ENCODE assay signal across 18 mouse cellular contexts in genomic region chr17:43724480-43724879, GRCm38 (mm10). TPM values are rescaled to one million over a fixed set of nuclear protein-coding genes. Genes with fewer than 3 reads are reported as not detected.
DNase-seq lines count a peak whose midpoint lies in the region; ATAC-seq and TF ChIP-seq lines count a peak whose summit lies in the region.
"Had no signal": no experiment of that assay in that cellular context is flagged by ENCODE, and none has a peak within 500 bp of the region (broad histone marks: within the 10 kb centered on the region; RNA-seq: fewer than 3 reads in every experiment).

No protein-coding gene starts in this region.

- ATAC-seq in hindbrain, postnatal 0 days: no peak
- ATAC-seq in hindbrain, embryonic 13.5 days (ENCODE audit: low FRiP score): no peak
- ATAC-seq in liver, postnatal 0 days: no peak
- ATAC-seq: intestine, embryonic 15.5 days had no signal

- no peaks in the 10 kb centered on the region for H3K27me3 ChIP-seq in hindbrain, postnatal 0 days (ENCODE audit: insufficient read depth, low read length)
- no peaks in the 10 kb centered on the region for H3K27me3 ChIP-seq in hindbrain, embryonic 13.5 days
- H3K27me3 ChIP-seq in liver, postnatal 0 days (ENCODE audit: insufficient read depth, low read length): no peaks in the 10 kb centered on the region
- no peaks in the 10 kb centered on the region for H3K27me3 ChIP-seq in ES-Bruce4 (ENCODE audit: control insufficient read depth, insufficient read depth, low read length, poor library complexity, severe bottlenecking)
- H3K27me3 ChIP-seq: CH12.LX; heart, embryonic 13.5 days; intestine, embryonic 15.5 days; limb, embryonic 15.5 days; stomach, embryonic 15.5 days had no signal

- 95% methylated on average over 2 of the region's 2 CpGs for WGBS in hindbrain, postnatal 0 days
- 97% methylated on average over 2 of the region's 2 CpGs for WGBS in hindbrain, embryonic 13.5 days
- 85% methylated on average over 2 of the region's 2 CpGs for WGBS in liver, postnatal 0 days (ENCODE audit: insufficient replicate concordance)

- no peak overlapping the region for H3K4me3 ChIP-seq in hindbrain, postnatal 0 days (ENCODE audit: low read length)
- no peak overlapping the region for H3K4me3 ChIP-seq in hindbrain, embryonic 13.5 days
- no peak overlapping the region for H3K4me3 ChIP-seq in liver, postnatal 0 days (ENCODE audit: low read depth, low read length)
- H3K4me3 ChIP-seq in ES-Bruce4 (ENCODE audit: low read depth, low read length): no peak overlapping the region
- H3K4me3 ChIP-seq: forebrain, embryonic 10.5 days; heart, embryonic 13.5 days; intestine, embryonic 15.5 days; limb, embryonic 15.5 days; stomach, embryonic 15.5 days had no signal

- DNase-seq in hindbrain, postnatal 0 days (ENCODE audit: low spot score): no peak
- no peak for DNase-seq in liver, postnatal 0 days
- DNase-seq in liver: no peak
- no peak for DNase-seq in brain, embryonic 14.5 days (ENCODE audit: low read depth)
- no peak for DNase-seq in thymus, postnatal 14 days
- DNase-seq: adrenal gland, postnatal 36 days; cerebellum, adult 2 months; kidney, postnatal 10 days; retina, postnatal 1 day had no signal

- H3K27ac ChIP-seq in hindbrain, postnatal 0 days: no peak overlapping the region
- no peak overlapping the region for H3K27ac ChIP-seq in hindbrain, embryonic 13.5 days
- no peak overlapping the region for H3K27ac ChIP-seq in liver, postnatal 0 days (ENCODE audit: low read depth)
- H3K27ac ChIP-seq in ES-Bruce4 (ENCODE audit: insufficient read depth, low read length): no peak overlapping the region
- H3K27ac ChIP-seq: forebrain, embryonic 10.5 days; heart, embryonic 13.5 days; hindbrain, embryonic 14.5 days; intestine, embryonic 15.5 days; limb, embryonic 15.5 days; stomach, embryonic 15.5 days had no signal

- TF ChIP-seq EP300 in liver, postnatal 0 days (IDR thresholded peaks at IDR 0.05; ENCODE audit: low read depth): no peak
- no peak for TF ChIP-seq EP300 in ES-Bruce4 (IDR thresholded peaks at IDR 0.05; ENCODE audit: insufficient read depth, low read depth, low read length)

- no peak overlapping the region for H3K4me2 ChIP-seq in hindbrain, postnatal 0 days (ENCODE audit: low read depth, low read length)
- no peak overlapping the region for H3K4me2 ChIP-seq in hindbrain, embryonic 13.5 days
- no peak overlapping the region for H3K4me2 ChIP-seq in liver, postnatal 0 days (ENCODE audit: low read depth, low read length)
- H3K4me2 ChIP-seq: heart, embryonic 13.5 days; hindbrain, embryonic 14.5 days; intestine, embryonic 15.5 days; limb, embryonic 15.5 days; stomach, embryonic 15.5 days had no signal

- H3K36me3 ChIP-seq in hindbrain, postnatal 0 days (ENCODE audit: insufficient read depth, low read length): no peaks in the 10 kb centered on the region
- no peaks in the 10 kb centered on the region for H3K36me3 ChIP-seq in hindbrain, embryonic 13.5 days
- peaks cover 6% of the 10 kb centered on the region; the same call in 1 of the 2 replicates for H3K36me3 ChIP-seq in liver, postnatal 0 days (replicated peaks; ENCODE audit: insufficient read depth, low read length)
- H3K36me3 ChIP-seq in ES-Bruce4 (ENCODE audit: control insufficient read depth, insufficient read depth, low read length, poor library complexity, severe bottlenecking): no peaks in the 10 kb centered on the region
- H3K36me3 ChIP-seq: intestine, embryonic 15.5 days; limb, embryonic 15.5 days; stomach, embryonic 15.5 days had no signal

- 0 out of 2 replicates have a peak, but pooled peaks have one; percentile 10 for TF ChIP-seq CTCF in hindbrain, postnatal 0 days (IDR thresholded peaks at IDR 0.05; ENCODE audit: low read depth)
- TF ChIP-seq CTCF in liver, postnatal 0 days (IDR thresholded peaks at IDR 0.05; ENCODE audit: low read depth): peak; percentile 35; the same call in 1 of the 2 replicates
- peak; percentile 19 for TF ChIP-seq CTCF in ES-Bruce4 (IDR thresholded peaks at IDR 0.05; ENCODE audit: low read depth, low read length)
- TF ChIP-seq CTCF in brain, embryonic 14.5 days (IDR thresholded peaks at IDR 0.05; ENCODE audit: borderline replicate concordance, extremely low read depth, insufficient read depth, insufficient read length): peak; percentile 23; the same call in 1 of the 2 replicates

- H3K4me1 ChIP-seq in hindbrain, postnatal 0 days (ENCODE audit: insufficient read depth, low read length): no peaks in the 10 kb centered on the region
- no peaks in the 10 kb centered on the region for H3K4me1 ChIP-seq in hindbrain, embryonic 13.5 days (replicated peaks)
- no peaks in the 10 kb centered on the region for H3K4me1 ChIP-seq in liver, postnatal 0 days (ENCODE audit: insufficient read depth)
- no peaks in the 10 kb centered on the region for H3K4me1 ChIP-seq in ES-Bruce4 (ENCODE audit: control insufficient read depth, insufficient read depth, low read length)
- H3K4me1 ChIP-seq: forebrain, embryonic 10.5 days; intestine, embryonic 15.5 days; limb, embryonic 15.5 days; stomach, embryonic 15.5 days had no signal

- no peak overlapping the region for H3K9ac ChIP-seq in hindbrain, postnatal 0 days (replicated peaks; ENCODE audit: low read length)
- H3K9ac ChIP-seq in hindbrain, embryonic 13.5 days: no peak overlapping the region
- no peak overlapping the region for H3K9ac ChIP-seq in liver, postnatal 0 days (replicated peaks)
- H3K9ac ChIP-seq in ES-Bruce4 (ENCODE audit: low read depth, poor library complexity, severe bottlenecking): no peak overlapping the region
- H3K9ac ChIP-seq: heart, embryonic 13.5 days; hindbrain, embryonic 14.5 days; intestine, embryonic 15.5 days; limb, embryonic 15.5 days; stomach, embryonic 15.5 days had no signal

- TF ChIP-seq POLR2A in ES-Bruce4 (IDR thresholded peaks at IDR 0.05; ENCODE audit: insufficient read depth, low read length): no peak
- no peak for TF ChIP-seq POLR2A in brain, embryonic 14.5 days (IDR thresholded peaks at IDR 0.05; ENCODE audit: borderline replicate concordance, extremely low read depth, insufficient read depth, insufficient read length, poor library complexity, severe bottlenecking)

- no peaks in the 10 kb centered on the region for H3K9me3 ChIP-seq in hindbrain, postnatal 0 days (ENCODE audit: low read length)
- H3K9me3 ChIP-seq in hindbrain, embryonic 13.5 days: no peaks in the 10 kb centered on the region
- H3K9me3 ChIP-seq in liver, postnatal 0 days (ENCODE audit: low read length): no peaks in the 10 kb centered on the region; the same call in 1 of the 2 replicates
- no peaks in the 10 kb centered on the region; the same call in 1 of the 2 replicates for H3K9me3 ChIP-seq in ES-Bruce4 (replicated peaks; ENCODE audit: control insufficient read depth, insufficient read depth, low read length, poor library complexity, severe bottlenecking)
- H3K9me3 ChIP-seq: intestine, embryonic 15.5 days; limb, embryonic 15.5 days; stomach, embryonic 15.5 days had no signal

RNA-seq across cellular contexts. Expression of gene Cyp39a1, which starts 57.3 kb away (rescaled TPM):
- 1.2 and 1.9 TPM in 2 replicates for total RNA-seq in hindbrain, postnatal 0 days (2014; rRNA removed)
- 13.3 and 16.0 TPM in 2 replicates for polyA plus RNA-seq in hindbrain, postnatal 0 days (2015; fragmentation: Nextera tagmentation; extraction: Ambion mirVana)
- polyA plus RNA-seq in hindbrain, embryonic 13.5 days (2015; fragmentation: Nextera tagmentation; extraction: Ambion mirVana): 14.3 and 16.8 TPM in 2 replicates
- polyA plus RNA-seq in liver, postnatal 0 days (2015; fragmentation: Nextera tagmentation; extraction: Ambion mirVana): 70.6 and 74.6 TPM in 2 replicates
- 8.1 and 9.3 TPM in 2 replicates for polyA plus RNA-seq in ES-Bruce4 (2011; ENCODE audit: insufficient read depth, insufficient read length, low read depth, missing spikeins)
- polyA plus RNA-seq in brain, embryonic 14.5 days (2012; rRNA removed): 5.3 and 5.5 TPM in 2 replicates

RNA-seq across cellular contexts. Expression of gene Slc25a27, which starts 57.5 kb away (rescaled TPM):
- total RNA-seq in hindbrain, postnatal 0 days (2014; rRNA removed): 41.8 and 45.1 TPM in 2 replicates
- polyA plus RNA-seq in hindbrain, postnatal 0 days (2015; fragmentation: Nextera tagmentation; extraction: Ambion mirVana): 70.6 and 71.4 TPM in 2 replicates
- polyA plus RNA-seq in hindbrain, embryonic 13.5 days (2015; fragmentation: Nextera tagmentation; extraction: Ambion mirVana): 113 and 119 TPM in 2 replicates
- 1.5 and 1.8 TPM in 2 replicates for polyA plus RNA-seq in liver, postnatal 0 days (2015; fragmentation: Nextera tagmentation; extraction: Ambion mirVana)
- polyA plus RNA-seq in ES-Bruce4 (2011; ENCODE audit: insufficient read depth, insufficient read length, low read depth, missing spikeins): 7.4 and 8.7 TPM in 2 replicates
- 66.5 and 70.7 TPM in 2 replicates for polyA plus RNA-seq in brain, embryonic 14.5 days (2012; rRNA removed)
